Mouse (Mus musculus) lung, embryonic 15.5 days (tissue): ENCODE data around the gene Slc27a1. TPM values are rescaled to one million over a fixed set of nuclear protein-coding genes. Genes with fewer than 3 reads are reported as not detected.

ENCODE experiments used
- ATAC-seq: fragments of 200-750 bp; cut with Nextera tagmentation; 2 replicates; pipeline ENCODE4 v1.8.0; 2017; ENCODE audit warnings: moderate number of reproducible peaks, borderline replicate concordance; ENCODE audit not compliant: low FRiP score, low TSS enrichment; ENCODE audit errors: extremely low read depth
- H3K27ac ChIP-seq: fragments of 300-500 bp; sonication (generic); 2 replicates; pipeline ENCODE4 v1.5.1; 2015; ENCODE audit warnings: moderate library complexity, mild to moderate bottlenecking, inconsistent platforms
- H3K27me3 ChIP-seq: fragments of 300-500 bp; sonication (generic); 2 replicates; pipeline ENCODE4 v1.6.1; 2015; ENCODE audit warnings: inconsistent platforms
- H3K36me3 ChIP-seq: fragments of 300-500 bp; sonication (generic); 2 replicates; pipeline ENCODE4 v1.6.1; 2015; ENCODE audit warnings: inconsistent platforms
- H3K4me1 ChIP-seq: fragments of 300-500 bp; sonication (generic); 2 replicates; pipeline ENCODE4 v1.6.1; 2015; ENCODE audit warnings: inconsistent platforms
- H3K4me2 ChIP-seq: fragments of 300-500 bp; sonication (generic); 2 replicates; pipeline ENCODE4 v1.6.1; 2015; ENCODE audit warnings: inconsistent platforms, mild to moderate bottlenecking, moderate library complexity
- H3K4me3 ChIP-seq: fragments of 300-500 bp; sonication (generic); 2 replicates; pipeline ENCODE4 v1.5.1; 2015; ENCODE audit warnings: mild to moderate bottlenecking, inconsistent platforms
- H3K9ac ChIP-seq: fragments of 300-500 bp; sonication (generic); 2 replicates; pipeline ENCODE4 v1.6.1; 2015; ENCODE audit warnings: inconsistent platforms
- H3K9me3 ChIP-seq: fragments of 300-500 bp; sonication (generic); 2 replicates; pipeline ENCODE4 v1.6.1; 2016; ENCODE audit warnings: inconsistent platforms
- WGBS: fragments of 180-500 bp; shearing (Covaris S2); methylation state at CpG from one replicate; pipeline ENCODE4 v1.1.7; 2015; 5-methylcytosine and 5-hydroxymethylcytosine counted together
- polyA plus RNA-seq: library from polyadenylated mRNA; unstranded; fragments of >200 nt; fragmentation: Nextera tagmentation; extraction: Ambion mirVana; gene quantifications from 2 replicates; pipeline ENCODE4 v1.2.1, GENCODE M21; 2015

The Slc27a1 gene
- polyA plus RNA-seq, 1 experiment from 2014 or later: 36.7 TPM

GRCm38 (mm10) chr8:71572077-71572476, 3.4 kb downstream of the Slc27a1 start:
- Histone ChIP-seq H3K27me3 (no peaks in the 10 kb centered on the region; the same call in 1 of the 2 replicates), H3K4me2 (no peak overlapping the region), H3K4me3 (no peak overlapping the region; the same call in 1 of the 2 replicates), H3K9ac (no peak overlapping the region), H3K36me3 (no peaks in the 10 kb centered on the region), H3K27ac (peak overlapping the region; percentile 83; the same call in 1 of the 2 replicates), H3K4me1 (peaks cover 40% of the 10 kb centered on the region), H3K9me3 (no peaks in the 10 kb centered on the region)
- WGBS: 82% methylated on average over 2 of the region's 2 CpGs
- ATAC-seq: no peak

- H3K9me3 ChIP-seq: no peaks in the 10 kb centered on the region
- H3K4me1 ChIP-seq: peaks cover 40% of the 10 kb centered on the region
- peak overlapping the region; percentile 83 for H3K27ac ChIP-seq
- peak overlapping the region; percentile 13; the same call in 1 of the 2 replicates for H3K4me2 ChIP-seq
- H3K9ac ChIP-seq: no peak overlapping the region
- no peak for ATAC-seq
- no peak overlapping the region for H3K4me3 ChIP-seq
- 51% methylated on average over 9 of the region's 9 CpGs for WGBS
- H3K27me3 ChIP-seq: no peaks in the 10 kb centered on the region
- no peaks in the 10 kb centered on the region for H3K36me3 ChIP-seq
Observed at GRCm38 (mm10) chr8:71572847-71573633, 4.4 kb downstream of the Slc27a1 start.

DNA sequence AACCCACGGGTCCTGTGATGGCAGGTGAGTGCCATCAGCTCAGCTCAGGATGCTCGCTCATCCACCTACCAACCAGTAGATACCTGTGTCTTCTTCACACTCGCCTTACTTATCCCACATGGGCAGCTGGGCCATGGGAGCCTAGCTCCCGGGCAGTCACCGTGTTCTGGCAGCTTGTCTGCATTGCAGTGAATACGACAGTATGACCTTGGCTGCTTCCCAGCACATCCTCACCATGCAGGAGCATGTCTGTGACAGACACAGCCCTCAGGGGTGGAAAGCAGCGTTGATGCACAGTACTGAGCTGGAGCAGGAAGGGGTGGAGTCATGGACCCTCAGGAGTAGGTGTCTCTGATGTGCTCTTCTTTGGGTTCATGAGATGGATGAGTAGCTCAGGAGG, 5.7 kb downstream of the Slc27a1 start:
- Histone ChIP-seq H3K9ac (no peak overlapping the region), H3K4me3 (no peak overlapping the region), H3K4me1 (peaks cover 27% of the 10 kb centered on the region), H3K27me3 (no peaks in the 10 kb centered on the region), H3K4me2 (no peak overlapping the region), H3K27ac (no peak overlapping the region), H3K9me3 (no peaks in the 10 kb centered on the region), H3K36me3 (no peaks in the 10 kb centered on the region)
- ATAC-seq: no peak
- WGBS: 58% methylated on average over 7 of the region's 7 CpGs

DNA sequence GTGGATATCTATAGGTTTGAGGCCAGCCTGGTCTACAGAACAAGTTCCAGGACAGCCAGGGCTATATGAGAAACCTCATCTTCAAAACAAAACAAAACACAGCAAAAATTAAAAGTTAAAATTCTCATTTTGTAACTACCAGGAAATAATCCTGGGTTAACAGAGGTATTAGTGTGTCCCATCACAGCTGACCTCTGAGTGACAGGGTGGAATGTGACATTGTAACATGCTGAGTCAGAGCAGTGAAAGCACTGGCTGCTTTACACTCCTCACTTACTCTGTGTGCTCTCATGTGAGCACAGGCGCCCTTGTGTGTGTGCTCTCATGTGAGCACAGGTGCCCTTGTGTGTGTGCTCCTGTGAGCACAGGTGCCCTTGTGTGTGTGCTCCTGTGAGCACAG, 6.3 kb downstream of the Slc27a1 start:
- Histone ChIP-seq H3K36me3 (no peaks in the 10 kb centered on the region), H3K27me3 (no peaks in the 10 kb centered on the region), H3K4me3 (no peak overlapping the region), H3K4me1 (peaks cover 22% of the 10 kb centered on the region), H3K27ac (no peak overlapping the region), H3K4me2 (no peak overlapping the region), H3K9ac (no peak overlapping the region), H3K9me3 (no peaks in the 10 kb centered on the region)
- no peak for ATAC-seq
- WGBS: 31% methylated on average over 1 of the region's 1 CpGs

DNA sequence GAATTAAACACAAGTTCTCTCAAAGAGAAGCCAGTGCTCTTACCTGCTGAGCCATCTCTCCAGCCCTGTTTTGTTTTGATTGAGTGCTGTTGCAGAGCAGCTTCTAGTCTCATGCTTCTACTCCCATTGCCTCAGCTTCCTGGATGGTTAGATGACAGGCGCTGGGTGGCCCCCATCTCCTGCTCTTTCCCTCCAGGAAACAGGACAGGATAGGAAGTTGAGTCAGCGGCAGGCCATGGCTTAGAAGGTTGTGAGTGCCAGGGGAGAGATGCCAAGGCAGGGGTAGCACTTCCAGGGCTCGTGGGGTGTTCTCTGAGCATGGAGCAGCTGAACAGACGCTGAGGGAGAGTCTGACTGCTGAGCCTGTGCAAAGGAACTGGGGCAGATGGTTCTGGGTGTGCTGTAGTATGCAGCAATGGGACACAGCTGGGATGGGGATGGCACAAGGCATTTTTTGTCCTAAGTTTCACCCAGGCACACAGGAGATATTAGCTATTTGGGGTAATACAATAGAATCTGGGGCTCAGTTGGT, 9.2 kb downstream of the Slc27a1 start:
- Histone ChIP-seq H3K9me3 (no peaks in the 10 kb centered on the region), H3K27ac (no peak overlapping the region), H3K9ac (no peak overlapping the region), H3K36me3 (no peaks in the 10 kb centered on the region; the same call in 1 of the 2 replicates), H3K27me3 (no peaks in the 10 kb centered on the region), H3K4me2 (no peak overlapping the region), H3K4me1 (peaks cover 3% of the 10 kb centered on the region), H3K4me3 (no peak overlapping the region)
- 58% methylated on average over 4 of the region's 4 CpGs for WGBS
- ATAC-seq: no peak

- 67% methylated on average over 1 of the region's 1 CpGs for WGBS
- ATAC-seq: no peak
- Histone ChIP-seq H3K4me1 (no peaks in the 10 kb centered on the region), H3K4me2 (no peak overlapping the region), H3K27ac (no peak overlapping the region), H3K27me3 (no peaks in the 10 kb centered on the region), H3K36me3 (no peaks in the 10 kb centered on the region; the same call in 1 of the 2 replicates), H3K9ac (no peak overlapping the region), H3K4me3 (no peak overlapping the region), H3K9me3 (no peaks in the 10 kb centered on the region)
Observed at GRCm38 (mm10) chr8:71579009-71579408, 10.3 kb downstream of the Slc27a1 start.

GRCm38 (mm10) chr8:71579476-71579875, 10.8 kb downstream of the Slc27a1 start:
- Histone ChIP-seq H3K4me2 (no peak overlapping the region), H3K27me3 (no peaks in the 10 kb centered on the region), H3K9me3 (no peaks in the 10 kb centered on the region), H3K4me1 (no peaks in the 10 kb centered on the region), H3K9ac (no peak overlapping the region), H3K27ac (no peak overlapping the region), H3K36me3 (peaks cover 2% of the 10 kb centered on the region; the same call in 1 of the 2 replicates), H3K4me3 (no peak overlapping the region)
- ATAC-seq: no peak
- WGBS: 88% methylated on average over 14 of the region's 14 CpGs

DNA sequence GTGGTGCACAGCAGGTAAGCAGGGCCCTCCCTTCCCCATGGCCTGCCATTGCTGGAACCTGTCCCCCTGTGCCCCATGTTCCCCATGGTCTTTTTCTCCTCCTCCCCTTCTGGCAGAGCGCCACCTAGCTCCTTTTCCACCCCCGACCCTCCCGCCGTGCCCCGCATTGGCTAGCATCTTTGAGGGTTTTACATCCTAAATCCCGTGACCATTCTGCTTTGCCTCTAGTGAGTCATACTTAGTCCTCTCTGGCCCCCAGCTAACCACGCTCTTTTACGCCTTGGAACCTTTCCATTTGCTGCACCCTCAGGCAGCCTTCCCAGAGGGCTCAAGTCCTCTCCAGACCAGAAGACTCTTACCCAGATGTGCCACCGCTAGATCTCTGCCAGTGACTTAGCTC, 11.5 kb downstream of the Slc27a1 start:
- H3K4me1 ChIP-seq: no peaks in the 10 kb centered on the region
- no peak overlapping the region for H3K9ac ChIP-seq
- peaks cover 7% of the 10 kb centered on the region; the same call in 1 of the 2 replicates for H3K36me3 ChIP-seq
- no peak overlapping the region for H3K4me3 ChIP-seq
- no peaks in the 10 kb centered on the region for H3K9me3 ChIP-seq
- WGBS: 54% methylated on average over 9 of the region's 9 CpGs
- H3K27ac ChIP-seq: no peak overlapping the region
- no peaks in the 10 kb centered on the region for H3K27me3 ChIP-seq
- no peak overlapping the region for H3K4me2 ChIP-seq
- ATAC-seq: no peak

DNA sequence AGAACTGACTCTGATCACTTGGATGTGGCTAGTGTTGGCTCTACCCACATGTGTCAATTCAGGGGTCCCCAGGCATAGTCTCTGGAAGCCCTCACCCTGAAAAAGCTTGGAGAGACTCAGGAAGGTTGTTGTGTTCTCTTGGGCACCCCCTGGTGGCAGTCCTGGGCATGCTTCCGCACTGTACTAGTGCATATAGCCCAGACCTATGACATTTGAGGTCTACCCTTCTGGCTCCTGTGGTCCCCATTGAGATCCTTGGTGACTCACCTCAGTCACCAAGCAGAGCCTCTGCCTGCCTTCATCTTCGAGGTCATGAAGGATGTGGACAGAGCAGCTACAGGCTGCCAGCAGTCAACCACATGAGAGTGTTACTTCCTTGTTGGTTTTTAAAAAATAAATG, 18.2 kb downstream of the Slc27a1 start:
- Histone ChIP-seq H3K36me3 (peaks cover 7% of the 10 kb centered on the region; the same call in 1 of the 2 replicates), H3K4me3 (no peak overlapping the region), H3K9ac (no peak overlapping the region), H3K4me1 (peaks cover 6% of the 10 kb centered on the region), H3K27me3 (no peaks in the 10 kb centered on the region), H3K4me2 (no peak overlapping the region), H3K27ac (no peak overlapping the region), H3K9me3 (no peaks in the 10 kb centered on the region)
- WGBS: 72% methylated on average over 2 of the region's 2 CpGs
- ATAC-seq: no peak

DNA sequence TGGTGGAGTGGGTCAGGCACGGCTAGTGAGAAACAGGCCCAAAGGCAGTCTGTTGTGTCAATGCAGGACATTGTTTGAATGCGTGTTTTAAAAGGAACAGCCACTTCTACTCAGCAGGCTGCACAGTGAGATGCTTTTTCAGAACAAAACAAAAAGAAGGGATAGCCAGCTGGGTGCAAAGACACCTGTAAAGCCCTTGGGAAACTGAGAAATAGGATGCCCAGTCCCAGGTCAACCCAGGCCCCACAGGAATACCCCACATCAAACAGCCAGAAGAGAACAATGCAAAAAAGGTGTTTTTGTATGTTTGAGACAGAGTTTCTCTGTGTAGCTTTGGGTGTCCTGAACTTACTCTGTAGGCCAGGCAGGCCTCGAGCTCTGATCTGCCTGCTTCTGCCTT, 20.1 kb downstream of the Slc27a1 start:
- no peak overlapping the region for H3K4me3 ChIP-seq
- no peak overlapping the region for H3K27ac ChIP-seq
- H3K27me3 ChIP-seq: no peaks in the 10 kb centered on the region
- H3K4me1 ChIP-seq: peaks cover 17% of the 10 kb centered on the region
- H3K9me3 ChIP-seq: no peaks in the 10 kb centered on the region
- no peak overlapping the region for H3K4me2 ChIP-seq
- no peak for ATAC-seq
- WGBS: 61% methylated on average over 3 of the region's 3 CpGs
- peaks cover 7% of the 10 kb centered on the region; the same call in 1 of the 2 replicates for H3K36me3 ChIP-seq
- H3K9ac ChIP-seq: no peak overlapping the region

- no peak overlapping the region for H3K27ac ChIP-seq
- no peaks in the 10 kb centered on the region; the same call in 1 of the 2 replicates for H3K36me3 ChIP-seq
- no peaks in the 10 kb centered on the region for H3K9me3 ChIP-seq
- peak overlapping the region; percentile 72 for H3K4me3 ChIP-seq
- peak overlapping the region; percentile 89 for H3K4me2 ChIP-seq
- no peak for ATAC-seq
- WGBS: 13% methylated on average over 5 of the region's 5 CpGs
- H3K4me1 ChIP-seq: peaks cover 21% of the 10 kb centered on the region
- no peaks in the 10 kb centered on the region for H3K27me3 ChIP-seq
- H3K9ac ChIP-seq: peak overlapping the region; percentile 83
Observed at GRCm38 (mm10) chr8:71591017-71591416, 22.3 kb downstream of the Slc27a1 start.
